13 mouse cellular contexts compared by ENCODE assay signal in genomic region chr14:79164925-79165324, GRCm38 (mm10).
A peak's percentile ranks its signal among the peaks of the same experiment; 100 is the strongest.
DNase-seq lines count a peak whose midpoint lies in the region; ATAC-seq and TF ChIP-seq lines count a peak whose summit lies in the region.
"Had no signal": no experiment of that assay in that cellular context is flagged by ENCODE, and none has a peak within 500 bp of the region (broad histone marks: within the 10 kb centered on the region; RNA-seq: fewer than 3 reads in every experiment).

No protein-coding gene starts in this region.

- no peaks in the 10 kb centered on the region for H3K36me3 ChIP-seq in kidney, postnatal 0 days (ENCODE audit: insufficient read depth, low read length)
- peaks cover 18% of the 10 kb centered on the region for H3K36me3 ChIP-seq in E14TG2a.4 (ENCODE audit: insufficient read depth, low read length)
- H3K36me3 ChIP-seq: liver, embryonic 15.5 days had no signal

- H3K27ac ChIP-seq in kidney, postnatal 0 days = no peak overlapping the region
- H3K27ac ChIP-seq: liver, embryonic 15.5 days; neural tube, embryonic 12.5 days had no signal

- no peaks in the 10 kb centered on the region for H3K27me3 ChIP-seq in kidney, postnatal 0 days (ENCODE audit: insufficient read depth, low read length)
- no peaks in the 10 kb centered on the region for H3K27me3 ChIP-seq in E14TG2a.4 (ENCODE audit: insufficient read depth, low read length)
- H3K27me3 ChIP-seq: liver, embryonic 15.5 days; neural tube, embryonic 12.5 days had no signal

- TF ChIP-seq CTCF in kidney, postnatal 0 days (IDR thresholded peaks at IDR 0.05; ENCODE audit: low read depth) = peak; percentile 67
- TF ChIP-seq CTCF in E14TG2a.4 (conservative IDR thresholded peaks at IDR 0.05; ENCODE audit: low read length) = peak; percentile 84

- no peaks in the 10 kb centered on the region for H3K9me3 ChIP-seq in kidney, postnatal 0 days (replicated peaks; ENCODE audit: low read length)
- no peaks in the 10 kb centered on the region for H3K9me3 ChIP-seq in E14TG2a.4 (ENCODE audit: low read length)
- H3K9me3 ChIP-seq: liver, embryonic 15.5 days; neural tube, embryonic 12.5 days had no signal

- no peak overlapping the region for H3K4me2 ChIP-seq in kidney, postnatal 0 days (ENCODE audit: low read length)
- H3K4me2 ChIP-seq: liver, embryonic 15.5 days; neural tube, embryonic 12.5 days had no signal

- ATAC-seq in kidney, postnatal 0 days (replicated peaks; ENCODE audit: low FRiP score, low read depth) = no peak
- peak; percentile 47; the same call in 1 of the 2 replicates for ATAC-seq in megakaryocyte, adult 5-6 weeks (ENCODE audit: poor library complexity, severe bottlenecking)
- ATAC-seq: intestine, embryonic 16.5 days had no signal

- H3K4me3 ChIP-seq in kidney, postnatal 0 days (replicated peaks; ENCODE audit: low read depth, low read length) = no peak overlapping the region
- H3K4me3 ChIP-seq in E14TG2a.4 (replicated peaks; ENCODE audit: low read length) = no peak overlapping the region
- H3K4me3 ChIP-seq: liver, embryonic 15.5 days; neural tube, embryonic 12.5 days had no signal

- H3K9ac ChIP-seq in kidney, postnatal 0 days (ENCODE audit: low read depth, low read length) = no peak overlapping the region
- H3K9ac ChIP-seq: liver, embryonic 15.5 days; neural tube, embryonic 12.5 days had no signal

- WGBS in kidney, postnatal 0 days = 91% methylated on average over 2 of the region's 2 CpGs

- H3K4me1 ChIP-seq in kidney, postnatal 0 days (replicated peaks; ENCODE audit: insufficient read depth, low read length) = no peaks in the 10 kb centered on the region
- peaks cover 10% of the 10 kb centered on the region; the same call in 1 of the 2 replicates for H3K4me1 ChIP-seq in E14TG2a.4 (replicated peaks; ENCODE audit: low read depth, low read length)
- H3K4me1 ChIP-seq: liver, embryonic 15.5 days; neural tube, embryonic 12.5 days had no signal

- no peak for DNase-seq in kidney, postnatal 0 days (ENCODE audit: low spot score)
- DNase-seq in kidney, adult 8-10 months = no peak
- peak; percentile 57 for DNase-seq in R1 (ENCODE audit: low read depth, low spot score)
- DNase-seq in ovary, adult 18-20 months (ENCODE audit: low spot score) = no peak
- no peak for DNase-seq in gastrocnemius, postnatal 25 days
- no peak for DNase-seq in left cerebral cortex, adult 11 months (ENCODE audit: low spot score)
- DNase-seq: adrenal gland, postnatal 25 days; spleen, adult 18-20 months had no signal
